11 mouse cellular contexts compared by ENCODE assay signal in the genomic region with DNA sequence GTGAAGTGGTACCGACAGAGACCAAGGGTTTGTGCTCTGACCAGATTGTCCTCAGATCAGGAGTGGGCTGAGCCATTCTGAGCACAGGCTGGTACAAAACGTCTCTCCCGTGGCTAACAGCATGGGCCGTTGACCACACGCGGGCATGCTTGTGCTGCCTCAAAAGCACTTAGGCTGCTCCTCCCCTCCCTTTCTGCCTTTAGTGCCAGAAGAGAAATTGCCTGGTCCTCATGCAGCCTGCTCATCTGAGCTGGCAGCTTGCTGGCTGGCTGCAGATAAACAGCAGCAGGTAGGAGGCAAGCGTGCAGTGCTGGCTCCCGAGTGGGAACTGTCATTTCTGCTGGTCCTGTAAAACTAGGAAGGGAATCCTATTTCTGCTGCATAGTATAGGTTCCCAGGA.
A peak's percentile ranks its signal among the peaks of the same experiment; 100 is the strongest.
DNase-seq lines count a peak whose midpoint lies in the region; ATAC-seq and TF ChIP-seq lines count a peak whose summit lies in the region.
"Had no signal": no experiment of that assay in that cellular context is flagged by ENCODE, and none has a peak within 500 bp of the region (broad histone marks: within the 10 kb centered on the region; RNA-seq: fewer than 3 reads in every experiment).

No protein-coding gene starts in this region.

- WGBS in kidney, embryonic 16.5 days = 45% methylated on average over 8 of the region's 8 CpGs
- WGBS in forebrain, postnatal 0 days = 27% methylated on average over 8 of the region's 8 CpGs
- WGBS in intestine, embryonic 15.5 days = 65% methylated on average over 8 of the region's 8 CpGs

- H3K27ac ChIP-seq in kidney, embryonic 16.5 days (ENCODE audit: low read length) = no peak overlapping the region
- H3K27ac ChIP-seq in forebrain, postnatal 0 days (ENCODE audit: low read depth, low read length) = no peak overlapping the region
- H3K27ac ChIP-seq in intestine, embryonic 15.5 days = no peak overlapping the region

- H3K36me3 ChIP-seq in kidney, embryonic 16.5 days (ENCODE audit: insufficient read depth, low read length) = no peaks in the 10 kb centered on the region
- H3K36me3 ChIP-seq in forebrain, postnatal 0 days (ENCODE audit: insufficient read depth) = no peaks in the 10 kb centered on the region
- H3K36me3 ChIP-seq in intestine, embryonic 15.5 days = no peaks in the 10 kb centered on the region

- no peaks in the 10 kb centered on the region for H3K27me3 ChIP-seq in kidney, embryonic 16.5 days (ENCODE audit: insufficient read depth, low read length)
- no peaks in the 10 kb centered on the region for H3K27me3 ChIP-seq in forebrain, postnatal 0 days (ENCODE audit: insufficient read depth, low read length)
- H3K27me3 ChIP-seq in intestine, embryonic 15.5 days (replicated peaks) = no peaks in the 10 kb centered on the region

- no peak for TF ChIP-seq CTCF in forebrain, postnatal 0 days (IDR thresholded peaks at IDR 0.05; ENCODE audit: low read depth)

- H3K4me2 ChIP-seq in kidney, embryonic 16.5 days (replicated peaks; ENCODE audit: low read depth, low read length) = no peak overlapping the region
- no peak overlapping the region for H3K4me2 ChIP-seq in forebrain, postnatal 0 days (ENCODE audit: low read depth)
- no peak overlapping the region for H3K4me2 ChIP-seq in intestine, embryonic 15.5 days (replicated peaks)

- DNase-seq in kidney, adult 9 months = no peak
- peak; percentile 7 for DNase-seq in cerebellum, adult 11 months
- peak; percentile 60 for DNase-seq in forebrain, postnatal 0 days
- peak; percentile 76 for DNase-seq in left cerebral cortex, postnatal 4 days
- no peak for DNase-seq in natural killer cell, adult 2 months (ENCODE audit: low spot score in 2 of 2)
- DNase-seq in gastrocnemius, adult 8-10 months (ENCODE audit: low spot score in 2 of 2) = no peak
- DNase-seq: gastrocnemius, postnatal 36 days; kidney, adult 2 months had no signal

- H3K9ac ChIP-seq in kidney, embryonic 16.5 days (replicated peaks; ENCODE audit: low read length) = no peak overlapping the region
- no peak overlapping the region for H3K9ac ChIP-seq in forebrain, postnatal 0 days
- no peak overlapping the region for H3K9ac ChIP-seq in intestine, embryonic 15.5 days

- H3K4me3 ChIP-seq in kidney, embryonic 16.5 days (ENCODE audit: low read length) = no peak overlapping the region
- no peak overlapping the region for H3K4me3 ChIP-seq in forebrain, postnatal 0 days (ENCODE audit: low read depth, low read length)
- H3K4me3 ChIP-seq in intestine, embryonic 15.5 days (replicated peaks) = no peak overlapping the region

- ATAC-seq in kidney, embryonic 16.5 days (ENCODE audit: low FRiP score, low TSS enrichment) = 0 out of 2 replicates have a peak, but pooled peaks have one; percentile 24
- peak; percentile 61 for ATAC-seq in forebrain, postnatal 0 days
- no peak for ATAC-seq in intestine, embryonic 15.5 days
- ATAC-seq: activated CD4-positive, CD25-positive, alpha-beta regulatory T cell, adult 4 months had no signal

- intact Hi-C loops in left cerebral cortex, postnatal 4 days (cut with DNase I) = no loop called here

- no peaks in the 10 kb centered on the region for H3K9me3 ChIP-seq in kidney, embryonic 16.5 days (ENCODE audit: low read length)
- no peaks in the 10 kb centered on the region for H3K9me3 ChIP-seq in forebrain, postnatal 0 days (ENCODE audit: low read length)
- no peaks in the 10 kb centered on the region for H3K9me3 ChIP-seq in intestine, embryonic 15.5 days

- 0 out of 2 replicates have a peak, but pooled peaks cover 11% of the 10 kb centered on the region for H3K4me1 ChIP-seq in kidney, embryonic 16.5 days (ENCODE audit: insufficient read depth, low read length)
- peaks cover 9% of the 10 kb centered on the region for H3K4me1 ChIP-seq in forebrain, postnatal 0 days (ENCODE audit: insufficient read depth)
- H3K4me1 ChIP-seq in intestine, embryonic 15.5 days (replicated peaks) = peaks cover 6% of the 10 kb centered on the region; the same call in 1 of the 2 replicates

Comparison
In these comparisons a context has a peak if more than half of its experiments do, and no peak if none do; other contexts are left out.
1. DNase-seq: peak in cerebellum, adult 11 months (single experiment), forebrain, postnatal 0 days (single experiment) and left cerebral cortex, postnatal 4 days (single experiment); none in kidney, adult 9 months (single experiment), natural killer cell, adult 2 months (0 of 2) and gastrocnemius, adult 8-10 months (0 of 2).